Mouse (Mus musculus): ENCODE data around the gene Pheta2. TPM values are rescaled to one million over a fixed set of nuclear protein-coding genes. Genes with fewer than 3 reads are reported as not detected.

Pheta2 gene
- polyA plus RNA-seq (2012; rRNA removed) = 22.3 and 26.7 TPM in 2 replicates

DNA sequence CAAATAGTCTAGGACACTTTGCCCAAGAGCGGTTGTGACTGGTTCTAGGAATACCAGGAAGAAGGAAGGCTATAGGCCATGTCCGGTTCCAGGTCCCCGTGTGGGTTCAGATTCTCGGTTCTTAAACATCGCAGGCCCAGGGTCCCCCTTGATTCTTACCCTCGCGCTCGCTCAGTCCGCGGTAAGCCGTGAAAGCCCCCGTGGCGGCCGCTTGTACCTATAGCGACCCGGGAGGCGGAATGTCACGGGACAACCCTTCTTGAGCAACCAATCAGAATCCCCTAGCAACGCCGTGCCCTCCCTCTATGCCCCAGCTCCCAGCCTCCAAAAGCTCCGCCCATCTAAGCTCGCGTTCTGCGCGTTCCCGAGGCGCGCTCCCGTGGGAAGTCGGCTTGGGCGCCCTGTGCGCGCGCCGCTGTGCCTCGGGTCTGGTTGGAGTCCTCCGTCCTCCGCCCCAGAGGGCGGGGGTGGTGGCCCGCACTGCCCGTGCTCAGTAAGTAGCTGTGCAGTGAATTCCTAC lies at the start of gene Pheta2, which contains the start of the genes Naga and Smdt1:
Gene Pheta2, plus strand, starts transcription at position 350 of the 520 bp plus-strand sequence.
Gene Naga, minus strand, starts transcription at position 333 of the 520 bp plus-strand sequence.
Gene Smdt1, plus strand, starts transcription at position 367 of the 520 bp plus-strand sequence.

DNA sequence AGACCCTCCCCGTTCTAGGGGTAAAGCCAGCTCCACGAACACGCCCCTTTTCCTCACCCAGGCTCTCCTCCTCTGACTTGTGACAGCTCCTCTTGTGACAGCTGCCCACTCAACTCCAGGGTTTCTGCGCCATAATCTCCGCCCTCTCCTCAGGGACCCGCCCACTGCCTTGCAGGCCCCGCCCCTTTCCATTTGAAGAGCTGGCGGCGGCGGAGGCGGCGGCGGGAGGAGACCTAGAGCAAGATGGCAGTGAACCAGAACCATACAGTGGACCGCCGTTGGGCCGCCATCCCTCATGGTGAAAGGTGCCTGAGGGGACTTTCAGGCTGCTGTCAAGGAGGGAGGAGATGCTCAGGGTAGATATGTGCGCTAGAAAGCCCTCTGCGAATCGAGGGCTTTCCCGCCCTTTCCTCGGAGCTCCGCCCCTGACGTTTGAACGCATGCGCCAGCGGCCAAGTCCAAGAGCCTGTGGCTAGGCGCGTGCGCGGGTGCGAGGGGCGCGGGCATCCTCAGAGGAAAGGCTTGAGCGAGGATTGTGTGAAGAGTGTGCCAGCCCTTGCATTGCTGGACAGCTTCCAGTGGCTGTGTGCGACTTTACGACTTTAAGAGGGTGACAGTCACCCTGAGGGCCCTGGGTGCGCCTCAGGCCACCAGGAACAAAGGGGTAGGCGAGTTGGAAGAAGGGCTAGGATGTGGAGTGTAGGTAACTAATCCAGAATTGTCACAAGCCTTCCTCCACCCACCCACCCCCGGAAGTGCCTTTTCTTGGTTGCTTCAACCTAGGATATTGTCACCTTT lies 39.8 kb upstream of the Pheta2 start, which contains the start of gene Wbp2nl:
Gene Wbp2nl, plus strand, starts transcription at position 191 of the 798 bp plus-strand sequence.

DNA sequence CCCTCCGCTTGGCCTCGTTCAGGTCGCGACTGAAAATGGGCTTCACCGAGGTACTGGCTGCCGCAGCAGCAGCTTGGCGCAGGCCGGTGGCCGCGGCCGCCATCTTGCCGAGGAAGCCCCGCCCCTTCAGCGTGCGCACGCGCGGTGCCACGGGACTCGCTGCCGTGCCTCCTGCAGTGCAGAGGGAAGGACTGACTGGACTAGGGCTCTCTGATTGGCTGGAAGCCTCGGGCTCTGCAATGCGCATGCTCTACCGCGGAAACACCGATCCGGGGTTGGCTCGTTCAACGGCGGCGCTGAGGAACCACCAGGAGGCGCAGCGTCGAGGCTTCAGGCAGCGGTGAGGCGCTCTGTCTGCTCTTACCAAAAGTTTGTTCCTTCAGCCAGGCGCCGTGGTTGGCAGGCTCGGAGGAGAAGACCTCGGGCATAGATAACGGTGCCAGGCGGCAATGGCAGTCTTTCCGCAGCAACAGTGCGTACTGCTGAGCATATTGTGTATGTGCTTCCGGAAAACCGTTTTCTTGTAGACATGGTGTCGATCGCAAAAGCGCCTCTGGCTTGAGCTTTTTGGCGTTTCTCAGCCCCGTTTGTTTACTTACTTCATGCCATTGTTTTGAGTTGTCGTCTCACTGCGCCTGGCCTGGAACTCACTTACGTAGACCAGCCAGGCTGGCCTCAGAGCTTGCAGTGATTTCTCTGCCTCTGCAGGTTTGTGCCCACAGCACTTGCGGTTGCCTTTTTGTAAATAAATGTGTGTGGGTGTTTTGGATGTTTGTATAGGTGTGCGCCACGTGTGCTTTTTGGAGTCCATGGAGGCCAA lies 15.6 kb downstream of the Pheta2 start, which contains the start of gene Ndufa6:
Gene Ndufa6, minus strand, starts transcription at position 197 of the 820 bp plus-strand sequence.

DNA sequence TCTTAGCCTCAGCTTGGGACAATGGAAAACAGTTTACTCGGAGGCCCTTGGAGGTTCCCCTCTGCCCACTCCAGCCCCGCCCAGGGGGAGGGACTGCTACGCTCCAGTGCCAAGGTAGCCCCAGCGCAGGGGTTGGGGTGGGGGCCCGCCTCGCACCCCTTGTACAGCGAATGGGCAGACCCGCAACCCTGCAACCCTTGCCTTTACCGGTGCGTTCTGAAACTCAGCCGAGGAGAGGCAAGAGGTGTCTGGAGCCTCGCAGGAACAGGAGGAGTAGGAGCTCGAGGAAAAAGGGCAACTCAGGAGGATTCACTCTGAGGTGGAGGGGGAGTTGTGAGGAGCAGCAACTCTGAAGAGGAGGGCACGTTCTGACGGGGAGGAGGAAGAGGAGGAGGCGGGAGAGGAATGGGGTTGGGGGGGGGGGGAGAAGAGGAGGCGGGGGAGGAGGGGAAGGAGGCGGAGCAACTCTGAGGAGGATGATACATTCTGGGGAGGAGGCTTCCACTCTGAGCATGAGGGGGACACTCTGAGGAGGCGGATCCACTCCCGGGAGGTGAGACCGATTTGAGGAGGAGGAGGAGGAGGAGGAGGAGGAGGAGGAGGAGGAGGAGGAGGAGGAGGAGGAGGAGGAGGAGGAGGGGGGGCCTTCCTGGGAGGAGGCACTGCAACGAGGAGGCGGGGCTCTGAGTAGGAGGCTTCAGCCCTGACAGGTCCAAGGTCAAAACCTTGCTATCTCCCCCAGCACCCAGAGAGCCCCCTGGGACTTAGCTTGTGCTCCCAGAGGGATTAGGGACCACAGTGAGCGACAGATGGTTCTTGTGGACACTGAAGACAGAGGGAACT lies 41.4 kb downstream of the Pheta2 start, which contains the start of gene Cyp2d22:
Gene Cyp2d22, minus strand, starts transcription at position 390 of the 843 bp plus-strand sequence.

DNA sequence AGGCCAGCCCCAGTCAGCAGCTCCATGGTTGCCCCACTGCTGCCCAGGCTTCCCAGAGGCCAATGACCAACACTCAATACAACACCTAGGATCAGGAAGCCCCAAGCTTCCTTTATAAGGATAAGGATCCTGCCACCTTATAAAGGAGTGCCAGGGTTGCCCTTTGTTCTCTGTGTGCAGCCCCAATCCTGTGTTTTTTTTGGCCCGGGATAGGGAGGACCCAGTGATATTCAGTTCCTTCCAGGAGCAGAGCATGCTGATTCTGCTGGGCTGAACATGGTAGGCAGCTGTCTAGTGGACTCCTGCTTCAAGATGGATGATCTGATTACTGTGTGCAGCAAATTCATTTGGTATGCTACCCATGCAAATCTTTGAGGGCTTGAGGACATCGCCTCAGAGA lies 55.2 kb downstream of the Pheta2 start, which contains the start of gene Cyp2d11:
Gene Cyp2d11, minus strand, starts transcription at position 101 of the 400 bp plus-strand sequence.

Other genes starting within 250 kb of the Pheta2 start
- 7.3 and 8.1 TPM in 2 replicates for gene Ccdc134, start 211.0 kb upstream of the Pheta2 start, polyA plus RNA-seq (2012; rRNA removed)
- 26.1 and 27.1 TPM in 2 replicates for gene Srebf2, start 191.8 kb upstream of the Pheta2 start, polyA plus RNA-seq (2012; rRNA removed)
- 0.11 and 0.16 TPM in 2 replicates for gene Shisa8, start 126.1 kb upstream of the Pheta2 start, polyA plus RNA-seq (2012; rRNA removed)
- 0.46 and 0.47 TPM in 2 replicates for gene Tnfrsf13c, start 114.6 kb upstream of the Pheta2 start, polyA plus RNA-seq (2012; rRNA removed)
- 19.1 and 21.4 TPM in 2 replicates for gene Cenpm, start 94.2 kb upstream of the Pheta2 start, polyA plus RNA-seq (2012; rRNA removed)
- gene 1500009C09Rik, start 86.5 kb upstream of the Pheta2 start, polyA plus RNA-seq (2012; rRNA removed) = not detected in 2 replicates
- 0.08 and 0.23 TPM in 2 replicates for gene Sept3, start 64.0 kb upstream of the Pheta2 start, polyA plus RNA-seq (2012; rRNA removed)
- 0.06 and 0.08 TPM in 2 replicates for gene Wbp2nl, start 40.0 kb upstream of the Pheta2 start, polyA plus RNA-seq (2012; rRNA removed)
- 36.3 and 48.4 TPM in 2 replicates for gene Naga, start within 50 bp of the Pheta2 start, polyA plus RNA-seq (2012; rRNA removed)
- 97.0 and 102 TPM in 2 replicates for gene Smdt1, start within 50 bp of the Pheta2 start, polyA plus RNA-seq (2012; rRNA removed)
- 296 and 315 TPM in 2 replicates for gene Ndufa6, start 15.4 kb downstream of the Pheta2 start, polyA plus RNA-seq (2012; rRNA removed)
- 11.3 and 13.8 TPM in 2 replicates for gene Cyp2d22, start 41.3 kb downstream of the Pheta2 start, polyA plus RNA-seq (2012; rRNA removed)
- 0.07 and 0.10 TPM in 2 replicates for gene Cyp2d11, start 55.1 kb downstream of the Pheta2 start, polyA plus RNA-seq (2012; rRNA removed)
- 15.6 and 17.2 TPM in 2 replicates for gene Cyp2d10, start 68.3 kb downstream of the Pheta2 start, polyA plus RNA-seq (2012; rRNA removed)
- 0.92 and 1.4 TPM in 2 replicates for gene Cyp2d9, start 94.5 kb downstream of the Pheta2 start, polyA plus RNA-seq (2012; rRNA removed)
- gene Cyp2d12, start 216.1 kb downstream of the Pheta2 start, polyA plus RNA-seq (2012; rRNA removed) = 0.02 TPM in 1 of 2 replicates, not detected in the other

All from liver, embryonic 14 days (tissue).